Mouse (Mus musculus) thymus, adult 2 months (tissue): ENCODE data around the gene Mcm5. TPM values are rescaled to one million over a fixed set of nuclear protein-coding genes. Genes with fewer than 3 reads are reported as not detected.

ENCODE experiments used
- DNase-seq: peaks from one replicate; pipeline ENCODE4 v3.0.0; 2021
- H3K27ac ChIP-seq: fragments of 200-500 bp; 2 replicates; pipeline ENCODE4 v1.5.1; 2012; ENCODE audit warnings: low read length, control low read depth; ENCODE audit not compliant: control insufficient read depth, insufficient read depth
- H3K27me3 ChIP-seq: fragments of 200-500 bp; 2 replicates; pipeline ENCODE4 v1.6.1; 2012; ENCODE audit warnings: mild to moderate bottlenecking, low read length, moderate library complexity, mixed read lengths; ENCODE audit not compliant: control insufficient read depth, insufficient read depth
- H3K36me3 ChIP-seq: fragments of 200-500 bp; 2 replicates; pipeline ENCODE4 v1.6.1; 2012; ENCODE audit warnings: mild to moderate bottlenecking, low read length, moderate library complexity; ENCODE audit not compliant: control insufficient read depth, insufficient read depth
- H3K4me1 ChIP-seq: fragments of 200-500 bp; replicated peaks from 2 replicates; pipeline ENCODE4 v1.6.1; 2012; ENCODE audit warnings: low read length; ENCODE audit not compliant: control insufficient read depth, insufficient read depth
- H3K4me3 ChIP-seq: fragments of 200-500 bp; 2 replicates; pipeline ENCODE4 v1.5.1; 2012; ENCODE audit warnings: mild to moderate bottlenecking, low read length, control low read depth, moderate library complexity; ENCODE audit not compliant: control insufficient read depth, insufficient read depth
- CTCF ChIP-seq: fragments of 200-500 bp; IDR thresholded peaks from 2 replicates; pipeline ENCODE4 v1.5.1; 2012; ENCODE audit warnings: mild to moderate bottlenecking, control low read depth, low read length, moderate library complexity, borderline replicate concordance; ENCODE audit not compliant: control insufficient read depth, poor library complexity, insufficient read depth; ENCODE audit errors: extremely low read depth
- POLR2A ChIP-seq: fragments of 200-500 bp; IDR thresholded peaks from 2 replicates; pipeline ENCODE4 v1.6.1; 2012; ENCODE audit warnings: mild to moderate bottlenecking, low read length, control low read depth, moderate library complexity; ENCODE audit not compliant: control insufficient read depth, poor library complexity, insufficient read depth; ENCODE audit errors: extremely low read depth
- WGBS: fragments of 180-500 bp; shearing (Covaris S2); methylation state at CpG from one replicate; pipeline ENCODE4 v1.1.7; 2018; 5-methylcytosine and 5-hydroxymethylcytosine counted together
- polyA plus RNA-seq: library from polyadenylated mRNA; depleted of rRNA; stranded (reverse); fragments of >200 nt; gene quantifications from 2 replicates; pipeline ENCODE4 v1.2.3, GENCODE M21; 2012

The Mcm5 gene
- polyA plus RNA-seq, 1 experiment, result 167 TPM

- WGBS, result 63% methylated on average over 2 of the region's 2 CpGs
- Histone ChIP-seq H3K27ac (no peak overlapping the region), H3K27me3 (no peaks in the 10 kb centered on the region), H3K4me3 (no peak overlapping the region), H3K36me3 (peaks cover 90% of the 10 kb centered on the region), H3K4me1 (no peaks in the 10 kb centered on the region)
- no peak for DNase-seq
- TF ChIP-seq POLR2A (no peak), CTCF (no peak)
Observed at GRCm38 (mm10) chr8:75119287-75119686, 9.9 kb downstream of the Mcm5 start.

GRCm38 (mm10) chr8:75119747-75120146, 10.4 kb downstream of the Mcm5 start:
- H3K36me3 ChIP-seq, result peaks cover 90% of the 10 kb centered on the region
- WGBS, result 62% methylated on average over 2 of the region's 2 CpGs
- no peaks in the 10 kb centered on the region for H3K27me3 ChIP-seq
- no peaks in the 10 kb centered on the region for H3K4me1 ChIP-seq
- DNase-seq, result no peak
- H3K27ac ChIP-seq, result no peak overlapping the region
- TF ChIP-seq CTCF (no peak), POLR2A (no peak)
- H3K4me3 ChIP-seq, result no peak overlapping the region

GRCm38 (mm10) chr8:75127406-75127805, 18.0 kb downstream of the Mcm5 start:
- DNase-seq, result no peak
- TF ChIP-seq CTCF, result no peak
- no peak for TF ChIP-seq POLR2A
- H3K27me3 ChIP-seq, result no peaks in the 10 kb centered on the region
- H3K4me1 ChIP-seq, result no peaks in the 10 kb centered on the region
- H3K36me3 ChIP-seq, result peaks cover 62% of the 10 kb centered on the region
- 96% methylated on average over 1 of the region's 1 CpGs for WGBS
- H3K4me3 ChIP-seq, result no peak overlapping the region
- H3K27ac ChIP-seq, result no peak overlapping the region

GRCm38 (mm10) chr8:75132485-75132884, 23.1 kb downstream of the Mcm5 start:
- 18% methylated on average over 3 of the region's 3 CpGs for WGBS
- peak; percentile 33 for DNase-seq
- no peak overlapping the region for H3K27ac ChIP-seq

GRCm38 (mm10) chr8:75133399-75133798, 24.0 kb downstream of the Mcm5 start:
- Histone ChIP-seq H3K27ac (no peak overlapping the region), H3K36me3 (peaks cover 9% of the 10 kb centered on the region), H3K4me3 (no peak overlapping the region), H3K4me1 (no peaks in the 10 kb centered on the region), H3K27me3 (no peaks in the 10 kb centered on the region)
- 96% methylated on average over 2 of the region's 2 CpGs for WGBS
- no peak for DNase-seq
- TF ChIP-seq POLR2A (no peak), CTCF (no peak)

More at GRCm38 (mm10) chr8:75132485-75132884, 23.1 kb downstream of the Mcm5 start:
- peaks cover 12% of the 10 kb centered on the region for H3K36me3 ChIP-seq
- no peaks in the 10 kb centered on the region for H3K4me1 ChIP-seq
- no peak overlapping the region for H3K4me3 ChIP-seq
- no peaks in the 10 kb centered on the region for H3K27me3 ChIP-seq
- TF ChIP-seq CTCF, result no peak
- no peak for TF ChIP-seq POLR2A

GRCm38 (mm10) chr8:75134603-75135391, 25.4 kb downstream of the Mcm5 start:
- no peak for DNase-seq
- Histone ChIP-seq H3K36me3 (peaks cover 3% of the 10 kb centered on the region; the same call in 1 of the 2 replicates), H3K27me3 (no peaks in the 10 kb centered on the region), H3K4me1 (no peaks in the 10 kb centered on the region), H3K27ac (no peak overlapping the region), H3K4me3 (no peak overlapping the region)
- WGBS, result 63% methylated on average over 2 of the region's 2 CpGs
- no peak for TF ChIP-seq CTCF
